Mouse (Mus musculus) spleen, adult 2 months (tissue): ENCODE data around the gene Mylk4. TPM values are rescaled to one million over a fixed set of nuclear protein-coding genes. Genes with fewer than 3 reads are reported as not detected.

Experiments used
- DNase-seq, 2 experiments: peaks; one replicate each; pipeline versions ENCODE4 v3.0.0 to v3.0.0-alpha.2; 2012 to 2021; ENCODE audit warnings: low spot score in 2 of 2, low read depth in 1 of 2
- H3K27ac ChIP-seq: fragments of 200-500 bp; 2 replicates; pipeline ENCODE4 v1.5.1; 2012; ENCODE audit warnings: low read length, inconsistent platforms; ENCODE audit not compliant: insufficient read depth
- H3K27me3 ChIP-seq: fragments of 200-500 bp; 2 replicates; pipeline ENCODE4 v1.6.1; 2012; ENCODE audit warnings: mild to moderate bottlenecking, moderate library complexity, low read length, inconsistent platforms; ENCODE audit not compliant: control insufficient read depth, insufficient read depth
- H3K36me3 ChIP-seq: fragments of 200-500 bp; 2 replicates; pipeline ENCODE4 v1.6.1; 2012; ENCODE audit warnings: mild to moderate bottlenecking, low read length, inconsistent platforms; ENCODE audit not compliant: control insufficient read depth, insufficient read depth
- H3K4me1 ChIP-seq: fragments of 200-500 bp; 2 replicates; pipeline ENCODE4 v1.6.1; 2011; ENCODE audit warnings: inconsistent platforms; ENCODE audit not compliant: control insufficient read depth, insufficient read depth, insufficient read length
- H3K4me3 ChIP-seq: fragments of 200-500 bp; 2 replicates; pipeline ENCODE4 v1.5.1; 2011; ENCODE audit warnings: mild to moderate bottlenecking, inconsistent platforms; ENCODE audit not compliant: insufficient read depth, insufficient read length; ENCODE audit errors: extremely low read depth
- CTCF ChIP-seq: fragments of 200-500 bp; IDR thresholded peaks from 2 replicates; pipeline ENCODE4 v1.5.1; 2011; ENCODE audit warnings: mild to moderate bottlenecking, inconsistent platforms; ENCODE audit not compliant: insufficient read depth, insufficient read length, insufficient replicate concordance; ENCODE audit errors: extremely low read depth
- POLR2A ChIP-seq: fragments of 200-500 bp; IDR thresholded peaks from 2 replicates; pipeline ENCODE4 v1.6.1; 2011; ENCODE audit warnings: low read depth, low read length, inconsistent platforms
- WGBS: fragments of 180-500 bp; shearing (Covaris S2); methylation state at CpG from one replicate; pipeline ENCODE4 v1.1.7; 2018; 5-methylcytosine and 5-hydroxymethylcytosine counted together
- polyA plus RNA-seq: library from polyadenylated mRNA; depleted of rRNA; stranded (reverse); fragments of >200 nt; gene quantifications from 2 replicates; pipeline ENCODE4 v1.2.3, GENCODE M21; 2012

Mylk4 gene
- polyA plus RNA-seq, 1 experiment: not detected

GRCm38 (mm10) chr13:32752066-32752657, 31.6 kb downstream of the Mylk4 start:
- DNase-seq: no peak
- Histone ChIP-seq H3K27ac (no peak overlapping the region), H3K27me3 (no peaks in the 10 kb centered on the region), H3K36me3 (no peaks in the 10 kb centered on the region), H3K4me3 (no peak overlapping the region), H3K4me1 (no peaks in the 10 kb centered on the region)
- TF ChIP-seq CTCF (no peak), POLR2A (no peak)
- 75% methylated on average over 4 of the region's 4 CpGs for WGBS

GRCm38 (mm10) chr13:32750507-32750906, 33.2 kb downstream of the Mylk4 start:
- Histone ChIP-seq H3K4me1 (no peaks in the 10 kb centered on the region), H3K4me3 (no peak overlapping the region), H3K36me3 (no peaks in the 10 kb centered on the region), H3K27ac (no peak overlapping the region), H3K27me3 (no peaks in the 10 kb centered on the region)
- 92% methylated on average over 1 of the region's 1 CpGs for WGBS
- no peak for TF ChIP-seq POLR2A
- TF ChIP-seq CTCF: no peak
- no peak for DNase-seq

- no peak for DNase-seq
- no peak overlapping the region for H3K4me3 ChIP-seq
- WGBS: 69% methylated on average over 2 of the region's 2 CpGs
- H3K27me3 ChIP-seq: no peaks in the 10 kb centered on the region; the same call in 1 of the 2 replicates
- no peak overlapping the region for H3K27ac ChIP-seq
- H3K4me1 ChIP-seq: no peaks in the 10 kb centered on the region
- TF ChIP-seq POLR2A: no peak
- no peaks in the 10 kb centered on the region for H3K36me3 ChIP-seq
Measured at GRCm38 (mm10) chr13:32748421-32748820, 35.3 kb downstream of the Mylk4 start.

GRCm38 (mm10) chr13:32741161-32741560, 42.6 kb downstream of the Mylk4 start:
- Histone ChIP-seq H3K4me1 (no peaks in the 10 kb centered on the region), H3K4me3 (no peak overlapping the region), H3K27me3 (no peaks in the 10 kb centered on the region; the same call in 1 of the 2 replicates), H3K36me3 (no peaks in the 10 kb centered on the region), H3K27ac (no peak overlapping the region)
- no peak for DNase-seq
- TF ChIP-seq CTCF (no peak), POLR2A (no peak)
- 76% methylated on average over 7 of the region's 7 CpGs for WGBS

- no peak overlapping the region for H3K27ac ChIP-seq
- TF ChIP-seq POLR2A (no peak), CTCF (no peak)
- no peak for DNase-seq
Measured at GRCm38 (mm10) chr13:32731283-32731682, 52.5 kb downstream of the Mylk4 start.

GRCm38 (mm10) chr13:32724606-32725005, 59.1 kb downstream of the Mylk4 start:
- Histone ChIP-seq H3K27me3 (no peaks in the 10 kb centered on the region), H3K27ac (no peak overlapping the region), H3K4me1 (no peaks in the 10 kb centered on the region), H3K36me3 (no peaks in the 10 kb centered on the region), H3K4me3 (no peak overlapping the region)
- TF ChIP-seq POLR2A (no peak), CTCF (no peak)
- DNase-seq: no peak
- WGBS: 91% methylated on average over 5 of the region's 5 CpGs

More at GRCm38 (mm10) chr13:32731283-32731682, 52.5 kb downstream of the Mylk4 start:
- Histone ChIP-seq H3K36me3 (no peaks in the 10 kb centered on the region), H3K4me3 (no peak overlapping the region), H3K4me1 (no peaks in the 10 kb centered on the region), H3K27me3 (no peaks in the 10 kb centered on the region)

GRCm38 (mm10) chr13:32721717-32722116, 62.0 kb downstream of the Mylk4 start:
- TF ChIP-seq CTCF: no peak
- TF ChIP-seq POLR2A: no peak
- H3K27ac ChIP-seq: no peak overlapping the region
- no peaks in the 10 kb centered on the region for H3K27me3 ChIP-seq
- no peak overlapping the region for H3K4me3 ChIP-seq
- H3K4me1 ChIP-seq: no peaks in the 10 kb centered on the region
- no peaks in the 10 kb centered on the region for H3K36me3 ChIP-seq
- DNase-seq: no peak
- 86% methylated on average over 4 of the region's 4 CpGs for WGBS

GRCm38 (mm10) chr13:32719284-32719683, 64.5 kb downstream of the Mylk4 start:
- DNase-seq: no peak
- 54% methylated on average over 3 of the region's 3 CpGs for WGBS
- Histone ChIP-seq H3K27me3 (no peaks in the 10 kb centered on the region), H3K4me1 (no peaks in the 10 kb centered on the region), H3K36me3 (no peaks in the 10 kb centered on the region), H3K4me3 (no peak overlapping the region), H3K27ac (no peak overlapping the region)
- TF ChIP-seq POLR2A: no peak
- TF ChIP-seq CTCF: no peak
